Mouse (Mus musculus): ENCODE measurements around the gene Fam160a2. TPM values are rescaled to one million over a fixed set of nuclear protein-coding genes. Genes with fewer than 3 reads are reported as not detected.
"Not testable (repeated sequence)": the region's sequence is repeated elsewhere in the genome, so short reads cannot be mapped to it uniquely, and the experiment has no call there.

Fam160a2 gene
- total RNA-seq, 2 experiments from 2014 or later = 25.6 to 26.9 TPM

DNA sequence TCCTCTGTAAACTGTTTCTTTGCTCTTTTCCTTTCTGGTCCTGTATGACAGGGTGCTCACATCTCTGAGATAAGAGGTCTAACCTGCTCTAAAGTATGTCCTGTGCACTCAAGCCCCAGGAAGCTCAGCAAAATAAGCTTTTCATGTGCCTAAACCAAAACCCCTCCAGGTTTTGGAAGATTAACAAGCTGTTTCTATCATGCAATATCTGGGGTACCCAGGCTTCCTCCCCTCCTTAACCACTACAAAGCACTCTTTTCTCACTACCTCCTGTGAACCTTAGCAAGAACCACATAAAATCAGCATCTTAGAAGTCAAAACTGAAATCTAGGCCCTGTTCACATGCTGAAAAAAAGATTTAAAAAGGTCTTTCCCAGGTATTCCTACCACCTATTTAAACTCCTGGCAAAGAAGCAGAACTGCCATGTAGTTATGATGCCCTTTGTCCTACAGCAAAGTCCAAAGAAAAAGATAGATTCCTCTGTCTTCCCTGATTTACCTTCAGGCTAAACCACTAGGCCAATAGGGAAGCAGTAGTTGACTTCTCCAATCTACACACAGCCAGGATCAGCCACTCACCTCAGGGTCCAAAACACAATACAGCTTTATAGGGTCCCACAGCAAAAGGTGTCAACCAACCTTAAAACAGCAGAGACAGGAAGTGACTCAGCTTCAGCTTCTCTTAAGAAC, 4.6 kb downstream of the Fam160a2 start:
- no peak for DNase-seq (ENCODE audit: low spot score in 2 of 2)

DNA sequence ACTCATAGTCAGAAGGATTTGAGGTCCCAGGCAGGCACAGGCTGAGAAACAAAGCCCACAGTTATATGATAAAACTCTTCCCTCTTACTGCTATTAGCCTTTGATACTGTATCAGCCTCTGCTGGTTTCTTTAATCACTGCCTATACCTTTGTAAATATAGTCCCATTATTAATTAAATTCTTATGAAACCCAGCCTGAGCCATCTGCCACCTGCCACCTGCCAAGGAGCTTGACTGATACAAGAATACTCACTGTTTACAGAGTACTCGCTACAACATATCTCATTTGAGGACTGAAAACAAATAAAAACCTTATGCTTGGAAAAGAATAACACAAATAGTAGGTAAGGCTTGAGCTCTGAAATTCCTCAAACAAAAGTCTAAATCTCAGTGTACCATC, 5.2 kb downstream of the Fam160a2 start:
- no peak for DNase-seq (ENCODE audit: low spot score in 2 of 2)

DNA sequence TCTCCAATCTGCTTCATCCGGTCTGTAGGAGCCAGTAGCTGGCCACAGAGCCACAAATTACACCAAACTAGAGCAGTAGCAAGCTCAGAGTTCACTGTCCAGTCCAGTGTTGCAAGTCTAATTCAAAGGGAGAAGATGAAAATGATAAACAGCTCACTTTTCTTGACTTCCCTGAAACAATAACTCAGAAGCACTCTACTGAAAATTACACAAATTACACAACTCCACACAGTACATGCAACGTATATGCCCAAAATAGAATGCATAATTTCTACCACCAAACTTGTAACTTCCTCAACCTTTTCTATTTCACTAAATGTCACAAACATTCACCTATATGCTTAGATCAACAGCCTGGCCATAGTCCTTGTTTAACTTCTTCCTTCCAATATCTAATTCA, 9.6 kb downstream of the Fam160a2 start:
- no peak for DNase-seq (ENCODE audit: low spot score in 2 of 2)

DNA sequence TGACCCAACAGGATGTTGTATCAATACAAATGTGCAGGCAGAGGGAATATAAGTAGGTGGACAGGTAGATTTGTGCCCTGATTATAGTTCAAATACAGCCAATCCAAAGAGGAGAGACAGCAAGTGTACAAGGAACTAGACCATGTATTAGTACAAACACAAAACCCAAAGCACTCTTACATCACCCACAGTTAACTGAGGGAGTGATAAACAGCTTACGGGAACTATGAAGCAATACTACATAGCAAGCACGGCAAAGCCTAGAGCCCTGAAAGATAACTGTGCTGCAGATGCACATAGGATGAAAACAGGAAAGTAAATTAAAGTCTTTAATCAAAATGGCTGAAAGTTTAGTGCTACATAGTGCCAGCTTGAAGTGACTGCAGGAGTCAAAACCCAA, 12.2 kb downstream of the Fam160a2 start:
- DNase-seq (ENCODE audit: low spot score in 2 of 2) = no peak

DNA sequence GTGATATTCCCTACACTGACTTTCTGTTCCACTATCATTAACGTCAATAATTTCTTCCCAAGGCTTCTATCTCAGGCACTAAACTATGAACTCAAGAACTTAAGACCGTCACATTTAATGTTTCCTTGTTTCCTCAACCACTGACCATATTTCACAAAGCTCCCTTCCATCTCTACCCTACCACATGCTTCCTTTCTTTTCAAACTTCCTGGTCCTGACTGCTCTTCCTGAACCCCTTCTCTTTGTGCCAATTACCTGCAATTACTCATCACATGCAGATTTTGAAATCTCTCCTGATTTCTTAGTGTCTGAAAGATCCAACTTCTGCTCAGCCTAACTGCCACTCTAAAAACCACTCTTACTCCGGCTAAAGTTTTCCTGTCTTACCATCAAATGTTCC, 19.5 kb downstream of the Fam160a2 start:
- no peak for DNase-seq (ENCODE audit: low spot score in 2 of 2)

DNA sequence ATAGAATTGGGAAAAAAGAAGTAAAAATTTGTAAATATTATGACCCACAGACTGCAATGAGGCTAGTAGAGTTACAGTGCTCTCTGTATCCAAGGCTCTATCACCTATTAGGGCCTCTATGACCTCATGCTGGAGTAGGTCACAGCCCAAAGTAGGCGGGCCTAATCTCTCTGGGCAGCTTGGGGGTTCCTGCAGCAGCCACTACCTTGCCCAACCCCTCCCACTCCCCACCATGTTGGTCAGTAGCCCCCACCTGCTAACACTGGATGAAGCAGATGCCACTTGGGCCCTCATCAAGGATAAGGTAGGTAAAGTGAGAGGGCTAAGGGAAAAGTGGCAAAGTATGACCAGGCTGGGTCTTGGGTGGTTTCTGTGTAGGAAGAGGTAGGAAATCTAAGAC, 25.0 kb downstream of the Fam160a2 start, which contains the start of gene Gm5901:
Gene Gm5901 (plus strand): TSS at position 173 of the 400 bp plus-strand sequence.
- no peak for DNase-seq (ENCODE audit: low spot score in 2 of 2)

DNA sequence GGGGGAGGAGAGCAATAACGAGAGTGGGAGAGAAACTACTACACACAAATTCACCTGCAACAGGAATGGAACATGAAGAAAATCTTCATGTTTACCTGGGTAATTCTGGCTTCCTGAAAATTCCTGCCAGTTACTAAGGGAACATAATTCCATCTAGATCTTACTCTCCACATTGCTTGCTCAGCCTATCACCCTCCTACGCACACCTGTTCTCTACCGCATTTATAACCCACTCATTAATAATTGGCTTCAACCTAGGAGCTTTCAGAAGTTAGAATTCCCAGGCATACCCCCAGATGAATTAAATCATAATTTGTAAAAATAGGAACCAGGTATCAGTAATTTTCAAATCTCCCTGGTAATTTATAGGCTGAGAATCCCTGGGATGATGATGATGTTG, 25.9 kb downstream of the Fam160a2 start:
- no peak for DNase-seq (ENCODE audit: low spot score in 2 of 2)

DNA sequence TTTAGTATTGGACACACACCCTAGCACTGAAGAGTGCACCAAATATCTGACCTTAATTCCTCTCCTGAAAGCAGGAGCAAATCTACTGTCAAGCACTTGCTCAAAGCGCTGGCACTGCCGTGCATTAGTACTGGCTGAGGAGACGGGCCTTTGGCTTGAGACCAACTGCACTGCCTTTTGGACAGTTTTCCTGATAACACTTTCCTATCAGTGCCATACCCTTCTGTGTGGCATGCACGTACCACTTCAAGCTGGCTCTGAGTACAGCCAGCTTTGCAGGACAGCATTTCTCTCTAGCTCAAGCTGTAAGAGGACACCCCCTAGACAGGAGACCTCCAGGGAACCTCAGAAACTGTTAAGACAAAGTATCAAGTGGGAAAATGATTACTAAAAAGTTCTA, 26.3 kb downstream of the Fam160a2 start:
- DNase-seq (ENCODE audit: low spot score in 2 of 2) = no peak

DNA sequence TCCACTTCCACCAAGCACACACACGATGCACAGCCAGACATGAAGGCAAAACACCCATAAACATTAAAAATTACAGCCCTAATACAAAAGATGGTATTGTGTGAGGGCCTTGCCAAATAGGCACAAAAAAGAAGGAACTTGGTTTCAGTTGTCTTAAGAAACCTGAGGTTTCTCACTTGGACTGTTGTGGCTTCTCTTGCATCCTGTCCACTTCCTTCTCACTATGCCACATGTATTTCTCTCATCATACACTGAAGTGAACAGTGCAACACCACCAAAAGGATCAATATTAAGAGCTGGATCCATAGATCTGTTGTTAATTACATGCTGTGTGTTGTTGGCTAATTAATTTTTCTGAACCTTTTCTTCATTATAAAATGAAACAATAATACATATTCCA, 26.9 kb downstream of the Fam160a2 start:
- DNase-seq (ENCODE audit: low spot score in 2 of 2) = no peak

DNA sequence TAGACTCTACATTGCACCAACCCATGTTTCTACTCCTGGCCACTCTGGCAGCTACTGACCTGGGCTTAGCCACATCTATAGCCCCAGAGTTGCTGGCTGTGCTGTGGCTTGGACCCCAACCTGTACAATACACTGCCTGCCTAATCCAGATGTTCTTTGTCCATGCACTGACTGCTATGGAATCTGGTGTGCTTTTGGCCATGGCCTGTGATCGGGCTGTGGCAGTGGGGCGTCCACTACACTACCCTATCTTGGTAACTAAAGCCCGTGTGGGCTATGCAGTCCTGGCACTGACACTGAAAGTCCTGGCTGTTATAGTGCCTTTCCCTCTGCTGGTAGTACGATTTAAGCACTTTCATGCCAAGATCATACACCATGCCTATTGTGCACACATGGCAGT, 31.3 kb downstream of the Fam160a2 start:
- DNase-seq (ENCODE audit: low spot score in 2 of 2) = no peak

DNA sequence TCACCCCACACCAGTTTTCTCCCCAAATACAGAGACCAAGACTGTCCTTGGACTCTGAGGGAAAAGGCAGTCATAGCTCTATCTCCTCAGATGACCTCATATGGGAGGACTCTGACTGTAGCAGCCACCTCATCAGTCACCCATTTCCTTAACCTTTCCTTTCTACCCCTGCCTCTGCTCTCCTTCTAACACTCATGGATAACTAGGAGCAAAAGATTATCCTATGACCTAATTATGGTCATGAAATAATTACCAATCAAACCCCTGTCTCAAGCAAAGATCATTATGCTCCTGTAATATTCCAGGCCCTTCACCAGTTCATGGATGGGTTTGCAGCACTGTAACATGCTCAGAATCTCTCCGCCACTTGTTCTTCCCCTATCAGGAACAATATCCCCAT, 31.9 kb downstream of the Fam160a2 start, which contains the start of gene Olfr692:
Gene Olfr692 (plus strand): TSS at position 301 of the 400 bp plus-strand sequence.
- DNase-seq (ENCODE audit: low spot score in 2 of 2) = no peak

DNA sequence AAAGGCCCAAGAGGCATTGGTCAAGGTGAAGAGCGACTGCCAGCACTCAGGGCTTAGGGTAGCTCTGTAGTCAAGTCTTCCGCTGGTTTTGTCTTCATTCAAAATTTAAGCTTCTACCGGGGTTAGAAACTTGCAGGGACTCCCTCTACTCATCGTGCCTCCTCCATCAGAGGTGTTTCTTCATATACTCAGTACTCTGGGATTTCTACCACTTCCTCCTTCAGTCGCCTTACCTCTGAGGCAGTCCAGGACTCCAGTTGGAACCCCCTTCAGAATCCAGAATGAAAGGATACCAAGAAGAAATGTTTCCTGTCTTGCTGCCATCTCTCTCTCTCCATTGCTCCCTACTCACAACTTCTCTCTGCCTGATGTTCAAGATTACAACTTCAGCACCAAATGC, 32.6 kb downstream of the Fam160a2 start:
- no peak for DNase-seq (ENCODE audit: low spot score in 2 of 2)

DNA sequence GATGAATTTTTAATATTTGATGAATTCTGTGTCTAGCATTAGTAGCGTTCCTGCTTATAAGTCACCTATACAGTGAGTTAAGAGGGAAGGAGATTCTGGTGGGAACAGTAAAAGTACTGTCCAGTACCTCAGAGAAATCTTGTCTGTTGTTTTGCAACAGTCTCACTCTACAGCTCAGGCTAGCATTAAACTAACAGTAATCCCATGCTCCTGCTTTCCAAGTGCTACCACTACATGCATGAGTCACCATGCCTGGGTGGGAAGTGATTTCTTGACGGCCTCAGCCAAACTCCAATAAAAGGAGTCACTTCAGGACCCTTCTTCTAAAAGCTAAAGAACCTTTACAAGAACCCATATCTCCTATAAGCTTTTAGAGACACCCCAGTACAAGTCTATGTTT, 38.1 kb downstream of the Fam160a2 start:
- no peak for DNase-seq (ENCODE audit: low spot score in 2 of 2)

DNA sequence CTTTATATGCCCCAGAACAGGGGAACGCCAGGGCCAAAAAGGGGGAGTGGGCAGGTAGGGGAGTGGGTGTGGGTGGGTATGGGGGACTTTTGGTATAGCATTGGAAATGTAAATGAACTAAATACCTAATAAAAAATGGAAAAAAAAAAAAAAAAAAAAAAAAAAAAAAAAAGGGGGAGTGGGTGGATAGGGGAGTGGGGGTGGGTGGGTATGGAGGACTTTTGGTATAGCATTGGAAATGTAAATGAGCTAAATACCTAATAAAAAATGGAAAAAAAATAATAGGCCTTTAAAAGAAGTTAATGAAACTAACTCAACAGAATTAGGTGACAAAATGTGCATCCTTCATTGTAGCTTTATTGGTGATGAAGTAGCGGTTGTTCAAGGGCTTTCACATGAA, 43.4 kb downstream of the Fam160a2 start:
- not testable (repeated sequence) for DNase-seq (ENCODE audit: low spot score in 2 of 2)

DNA sequence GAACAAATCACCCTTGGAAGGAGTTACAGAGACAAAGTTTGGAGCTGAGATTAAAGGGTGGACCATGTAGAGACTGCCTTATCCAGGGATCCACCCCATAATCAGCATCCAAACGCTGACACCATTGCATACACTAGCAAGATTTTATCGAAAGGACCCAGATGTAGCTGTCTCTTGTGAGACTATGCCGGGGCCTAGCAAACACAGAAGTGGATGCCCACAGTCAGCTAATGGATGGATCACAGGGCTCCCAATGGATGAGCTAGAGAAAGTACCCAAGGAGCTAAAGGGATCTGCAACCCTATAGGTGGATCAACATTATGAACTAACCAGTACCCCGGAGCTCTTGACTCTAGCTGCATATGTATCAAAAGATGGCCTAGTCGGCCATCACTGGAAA, 43.8 kb downstream of the Fam160a2 start:
- not testable (repeated sequence) for DNase-seq (ENCODE audit: low spot score in 2 of 2)

DNA sequence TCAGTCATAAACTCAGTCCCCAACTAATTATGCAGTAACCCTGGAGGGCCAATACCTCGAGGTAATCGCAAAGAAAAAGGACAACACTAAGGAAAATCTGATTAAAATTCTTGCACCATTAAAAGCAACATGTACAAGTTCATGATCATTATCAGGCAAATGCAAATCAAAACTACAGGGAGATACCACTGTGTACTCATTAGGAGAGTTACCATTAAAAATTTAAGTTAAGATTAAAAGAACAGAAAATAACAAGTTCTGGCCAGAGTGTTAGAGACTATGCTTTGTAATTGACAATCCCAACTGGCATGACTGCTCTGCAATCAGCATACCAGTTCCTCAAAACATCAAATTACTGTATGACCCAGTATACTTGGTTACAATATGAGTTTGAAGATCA, 57.1 kb downstream of the Fam160a2 start:
- DNase-seq (ENCODE audit: low spot score in 2 of 2) = no peak

DNA sequence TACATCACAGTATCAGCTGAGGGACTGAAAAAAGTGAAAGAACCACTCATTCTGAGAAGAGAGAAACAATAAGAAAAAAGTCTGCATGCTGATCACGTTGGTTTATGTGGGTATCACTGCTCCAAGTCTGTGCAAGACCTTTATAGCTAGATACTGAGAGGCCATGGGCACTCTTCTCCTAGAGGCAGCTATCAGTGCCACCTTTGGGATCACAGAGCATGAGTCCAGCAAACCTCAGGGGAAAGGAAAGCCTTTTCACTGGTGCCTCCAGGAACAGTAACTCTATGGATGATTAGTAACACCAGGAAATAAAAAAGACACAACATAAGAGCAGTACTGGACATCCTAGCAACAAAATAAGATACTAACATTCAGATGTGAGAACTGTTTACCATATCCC, 57.7 kb downstream of the Fam160a2 start, which contains the start of gene Olfr691:
Gene Olfr691 (minus strand): TSS at position 101 of the 400 bp plus-strand sequence.
- DNase-seq (ENCODE audit: low spot score in 2 of 2) = no peak

DNA sequence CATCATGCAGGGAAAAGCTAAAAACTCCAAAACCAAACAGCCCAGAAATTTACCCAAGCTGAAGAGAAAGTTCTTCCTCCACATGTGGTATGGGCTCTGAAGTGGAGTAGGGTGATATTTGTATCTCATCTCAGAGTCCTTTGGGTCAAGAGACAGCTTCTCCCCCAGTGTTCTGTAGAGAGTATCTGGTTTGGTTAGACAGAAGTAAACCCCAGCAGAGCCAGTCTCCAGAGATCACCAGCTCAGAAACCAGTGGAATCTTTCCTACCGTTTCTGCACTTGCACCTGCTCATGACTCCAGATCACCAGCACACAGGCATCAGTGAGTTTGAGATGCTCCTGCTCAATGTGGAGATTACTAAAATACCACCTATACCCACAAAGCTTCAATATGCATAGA, 65.8 kb downstream of the Fam160a2 start, which contains the start of gene Olfr690:
Gene Olfr690 (minus strand): TSS at position 101 of the 400 bp plus-strand sequence.
- DNase-seq (ENCODE audit: low spot score in 2 of 2) = no peak

DNA sequence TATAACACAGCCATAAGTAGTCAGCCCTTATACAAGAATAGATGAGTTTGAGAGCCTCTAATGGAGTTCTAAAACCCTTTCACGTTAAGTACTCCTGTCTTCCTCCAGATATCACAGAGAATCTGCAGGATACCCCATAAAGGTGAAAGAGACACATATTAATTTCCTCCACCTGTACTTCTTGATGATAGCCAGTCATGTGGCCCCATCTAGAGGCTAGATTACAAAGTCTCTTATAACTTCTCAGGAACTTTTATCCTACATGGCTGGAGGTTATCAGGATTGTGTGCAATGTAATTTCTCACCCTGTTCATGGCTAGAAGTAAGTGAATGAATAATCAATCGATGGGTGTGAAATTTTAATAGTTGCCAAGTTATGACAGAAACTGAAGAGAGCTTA, 74.6 kb downstream of the Fam160a2 start:
- no peak for DNase-seq (ENCODE audit: low spot score in 2 of 2)
